Mouse (Mus musculus): ENCODE measurements at regions not wholly inside any gene's neighbourhood (a gene's known extent, or its start where the extent isn't known, plus 50 kb on each side); places are given as distances from the start of the nearest gene placed in this dataset.
"Not testable (repeated sequence)": the region's sequence is repeated elsewhere in the genome, so short reads cannot be mapped to it uniquely, and the experiment has no call there.

- H3K9me3 ChIP-seq (ENCODE audit: control insufficient read depth, low read length) = no peaks in the 10 kb centered on the region
- H3K4me1 ChIP-seq (replicated peaks; ENCODE audit: control insufficient read depth, insufficient read depth, low read length) = no peaks in the 10 kb centered on the region
- DNase-seq (ENCODE audit: low spot score) (no peak), ATAC-seq (replicated peaks; ENCODE audit: low FRiP score, low TSS enrichment, low read depth) (no peak)
- H3K9ac ChIP-seq (ENCODE audit: low read length) = no peak overlapping the region
- H3K36me3 ChIP-seq (ENCODE audit: control insufficient read depth, insufficient read depth, low read length) = no peaks in the 10 kb centered on the region
- H3K4me2 ChIP-seq (ENCODE audit: low read length) = no peak overlapping the region
- H3K4me3 ChIP-seq (ENCODE audit: low read depth, low read length) = no peak overlapping the region
- no peaks in the 10 kb centered on the region for H3K27me3 ChIP-seq (replicated peaks; ENCODE audit: control insufficient read depth, insufficient read depth, low read length)
- 91% methylated on average over 3 of the region's 3 CpGs for WGBS
- no peak overlapping the region for H3K27ac ChIP-seq (ENCODE audit: low read depth)
These were observed 570.8 kb upstream of the Smc2 start for GRCm38 (mm10) chr4:51868250-51868649.

GRCm38 (mm10) chr4:51868716-51869115 is 570.3 kb upstream of the Smc2 start:
- ATAC-seq (replicated peaks; ENCODE audit: low FRiP score, low TSS enrichment, low read depth); H3K4me2 ChIP-seq (ENCODE audit: low read length); H3K4me3 ChIP-seq (ENCODE audit: low read depth, low read length); H3K27ac ChIP-seq (ENCODE audit: low read depth); DNase-seq (ENCODE audit: low spot score); H3K4me1 ChIP-seq (replicated peaks; ENCODE audit: control insufficient read depth, insufficient read depth, low read length); H3K9ac ChIP-seq (ENCODE audit: low read length); H3K27me3 ChIP-seq (replicated peaks; ENCODE audit: control insufficient read depth, insufficient read depth, low read length); H3K9me3 ChIP-seq (ENCODE audit: control insufficient read depth, low read length); H3K36me3 ChIP-seq (ENCODE audit: control insufficient read depth, insufficient read depth, low read length): not testable (repeated sequence)

- 53% methylated on average over 4 of the region's 4 CpGs for WGBS
These were observed 553.6 kb upstream of the Smc2 start for GRCm38 (mm10) chr4:51885460-51885859.

GRCm38 (mm10) chr4:51889280-51889679 is 549.8 kb upstream of the Smc2 start:
- H3K4me3 ChIP-seq (ENCODE audit: low read depth, low read length) = no peak overlapping the region
- no peaks in the 10 kb centered on the region for H3K36me3 ChIP-seq (ENCODE audit: control insufficient read depth, insufficient read depth, low read length)
- no peak overlapping the region for H3K27ac ChIP-seq (ENCODE audit: low read depth)
- no peaks in the 10 kb centered on the region for H3K27me3 ChIP-seq (replicated peaks; ENCODE audit: control insufficient read depth, insufficient read depth, low read length)
- WGBS = 74% methylated on average over 2 of the region's 2 CpGs
- no peaks in the 10 kb centered on the region for H3K9me3 ChIP-seq (ENCODE audit: control insufficient read depth, low read length)
- DNase-seq (ENCODE audit: low spot score) (no peak), ATAC-seq (replicated peaks; ENCODE audit: low FRiP score, low TSS enrichment, low read depth) (no peak)
- H3K4me2 ChIP-seq (ENCODE audit: low read length) = no peak overlapping the region
- no peak overlapping the region for H3K9ac ChIP-seq (ENCODE audit: low read length)
- no peaks in the 10 kb centered on the region for H3K4me1 ChIP-seq (replicated peaks; ENCODE audit: control insufficient read depth, insufficient read depth, low read length)

More at GRCm38 (mm10) chr4:51885460-51885859, 553.6 kb upstream of the Smc2 start:
- H3K9me3 ChIP-seq (ENCODE audit: control insufficient read depth, low read length) = no peaks in the 10 kb centered on the region
- H3K36me3 ChIP-seq (ENCODE audit: control insufficient read depth, insufficient read depth, low read length) = no peaks in the 10 kb centered on the region
- no peak overlapping the region for H3K27ac ChIP-seq (ENCODE audit: low read depth)
- H3K4me3 ChIP-seq (ENCODE audit: low read depth, low read length) = no peak overlapping the region
- no peak overlapping the region for H3K9ac ChIP-seq (ENCODE audit: low read length)
- no peaks in the 10 kb centered on the region for H3K4me1 ChIP-seq (replicated peaks; ENCODE audit: control insufficient read depth, insufficient read depth, low read length)
- H3K4me2 ChIP-seq (ENCODE audit: low read length) = no peak overlapping the region
- H3K27me3 ChIP-seq (replicated peaks; ENCODE audit: control insufficient read depth, insufficient read depth, low read length) = no peaks in the 10 kb centered on the region
- DNase-seq (ENCODE audit: low spot score) (no peak), ATAC-seq (replicated peaks; ENCODE audit: low FRiP score, low TSS enrichment, low read depth) (no peak)

GRCm38 (mm10) chr4:51928245-51928644 is 510.8 kb upstream of the Smc2 start:
- no peaks in the 10 kb centered on the region for H3K36me3 ChIP-seq (ENCODE audit: control insufficient read depth, insufficient read depth, low read length)
- no peak overlapping the region for H3K9ac ChIP-seq (ENCODE audit: low read length)
- DNase-seq (ENCODE audit: low spot score) (no peak), ATAC-seq (replicated peaks; ENCODE audit: low FRiP score, low TSS enrichment, low read depth) (no peak)
- no peaks in the 10 kb centered on the region for H3K27me3 ChIP-seq (replicated peaks; ENCODE audit: control insufficient read depth, insufficient read depth, low read length)
- no peaks in the 10 kb centered on the region for H3K4me1 ChIP-seq (replicated peaks; ENCODE audit: control insufficient read depth, insufficient read depth, low read length)
- H3K27ac ChIP-seq (ENCODE audit: low read depth) = no peak overlapping the region
- H3K4me2 ChIP-seq (ENCODE audit: low read length) = no peak overlapping the region
- H3K4me3 ChIP-seq (ENCODE audit: low read depth, low read length) = no peak overlapping the region
- no peaks in the 10 kb centered on the region for H3K9me3 ChIP-seq (ENCODE audit: control insufficient read depth, low read length)

- Histone ChIP-seq H3K27me3 (replicated peaks; ENCODE audit: control insufficient read depth, insufficient read depth, low read length) (no peaks in the 10 kb centered on the region), H3K36me3 (ENCODE audit: control insufficient read depth, insufficient read depth, low read length) (no peaks in the 10 kb centered on the region), H3K4me2 (ENCODE audit: low read length) (no peak overlapping the region), H3K4me3 (ENCODE audit: low read depth, low read length) (no peak overlapping the region), H3K4me1 (replicated peaks; ENCODE audit: control insufficient read depth, insufficient read depth, low read length) (no peaks in the 10 kb centered on the region), H3K9me3 (ENCODE audit: control insufficient read depth, low read length) (no peaks in the 10 kb centered on the region), H3K27ac (ENCODE audit: low read depth) (no peak overlapping the region), H3K9ac (ENCODE audit: low read length) (no peak overlapping the region)
- WGBS = 81% methylated on average over 10 of the region's 10 CpGs
- no peak for DNase-seq (ENCODE audit: low spot score)
- ATAC-seq (replicated peaks; ENCODE audit: low FRiP score, low TSS enrichment, low read depth) = no peak
These were observed 469.3 kb upstream of the Smc2 start for GRCm38 (mm10) chr4:51969751-51970150.

- WGBS = 87% methylated on average over 8 of the region's 8 CpGs
- Histone ChIP-seq H3K9me3 (ENCODE audit: control insufficient read depth, low read length) (no peaks in the 10 kb centered on the region), H3K36me3 (ENCODE audit: control insufficient read depth, insufficient read depth, low read length) (no peaks in the 10 kb centered on the region), H3K4me3 (ENCODE audit: low read depth, low read length) (no peak overlapping the region), H3K4me2 (ENCODE audit: low read length) (no peak overlapping the region), H3K27me3 (replicated peaks; ENCODE audit: control insufficient read depth, insufficient read depth, low read length) (no peaks in the 10 kb centered on the region), H3K4me1 (replicated peaks; ENCODE audit: control insufficient read depth, insufficient read depth, low read length) (no peaks in the 10 kb centered on the region), H3K27ac (ENCODE audit: low read depth) (no peak overlapping the region), H3K9ac (ENCODE audit: low read length) (no peak overlapping the region)
- no peak for ATAC-seq (replicated peaks; ENCODE audit: low FRiP score, low TSS enrichment, low read depth)
- DNase-seq (ENCODE audit: low spot score) = no peak
These were observed 460.1 kb upstream of the Smc2 start for GRCm38 (mm10) chr4:51978962-51979361.

GRCm38 (mm10) chr4:51992482-51992881 is 446.6 kb upstream of the Smc2 start:
- H3K27me3 ChIP-seq (replicated peaks; ENCODE audit: control insufficient read depth, insufficient read depth, low read length) = no peaks in the 10 kb centered on the region
- H3K4me2 ChIP-seq (ENCODE audit: low read length) = no peak overlapping the region
- no peaks in the 10 kb centered on the region for H3K36me3 ChIP-seq (ENCODE audit: control insufficient read depth, insufficient read depth, low read length)
- no peaks in the 10 kb centered on the region for H3K9me3 ChIP-seq (ENCODE audit: control insufficient read depth, low read length)
- no peak for ATAC-seq (replicated peaks; ENCODE audit: low FRiP score, low TSS enrichment, low read depth)
- no peaks in the 10 kb centered on the region for H3K4me1 ChIP-seq (replicated peaks; ENCODE audit: control insufficient read depth, insufficient read depth, low read length)
- H3K4me3 ChIP-seq (ENCODE audit: low read depth, low read length) = no peak overlapping the region
- no peak overlapping the region for H3K27ac ChIP-seq (ENCODE audit: low read depth)
- no peak for DNase-seq (ENCODE audit: low spot score)
- WGBS = 79% methylated on average over 2 of the region's 2 CpGs
- no peak overlapping the region for H3K9ac ChIP-seq (ENCODE audit: low read length)

GRCm38 (mm10) chr4:52036765-52037353 is 402.2 kb upstream of the Smc2 start:
- no peaks in the 10 kb centered on the region for H3K36me3 ChIP-seq (ENCODE audit: control insufficient read depth, insufficient read depth, low read length)
- no peak overlapping the region for H3K4me2 ChIP-seq (ENCODE audit: low read length)
- ATAC-seq (replicated peaks; ENCODE audit: low FRiP score, low TSS enrichment, low read depth) (no peak), DNase-seq (ENCODE audit: low spot score) (no peak)
- no peaks in the 10 kb centered on the region for H3K27me3 ChIP-seq (replicated peaks; ENCODE audit: control insufficient read depth, insufficient read depth, low read length)
- H3K27ac ChIP-seq (ENCODE audit: low read depth) = no peak overlapping the region
- no peaks in the 10 kb centered on the region for H3K9me3 ChIP-seq (ENCODE audit: control insufficient read depth, low read length)
- no peak overlapping the region for H3K4me3 ChIP-seq (ENCODE audit: low read depth, low read length)
- 60% methylated on average over 11 of the region's 11 CpGs for WGBS
- no peak overlapping the region for H3K9ac ChIP-seq (ENCODE audit: low read length)
- H3K4me1 ChIP-seq (replicated peaks; ENCODE audit: control insufficient read depth, insufficient read depth, low read length) = no peaks in the 10 kb centered on the region
